Mouse (Mus musculus): Measurements from ENCODE around the gene Rell1. TPM values are rescaled to one million over a fixed set of nuclear protein-coding genes. Genes with fewer than 3 reads are reported as not detected.

Rell1 gene
- polyA plus RNA-seq, 1 experiment from 2014 or later: 5.4 TPM

- no peak overlapping the region for H3K4me2 ChIP-seq (ENCODE audit: low read length)
- no peak overlapping the region for H3K27ac ChIP-seq (replicated peaks in 1 of 2; ENCODE audit: control insufficient read depth in 1 of 2, insufficient read depth in 1 of 2, low read depth in 2 of 2, low read length in 2 of 2)
- no peaks in the 10 kb centered on the region for H3K4me1 ChIP-seq (ENCODE audit: control insufficient read depth in 2 of 2, insufficient read depth in 2 of 2, low read length in 2 of 2)
- ATAC-seq (ENCODE audit: insufficient number of reproducible peaks, insufficient read depth, low FRiP score, low read depth): no peak
- no peaks in the 10 kb centered on the region for H3K36me3 ChIP-seq (ENCODE audit: control insufficient read depth, insufficient read depth, low read length)
- no peaks in the 10 kb centered on the region for H3K27me3 ChIP-seq (ENCODE audit: control insufficient read depth, insufficient read depth, low read length)
- WGBS: 81% methylated on average over 6 of the region's 6 CpGs
- H3K4me3 ChIP-seq (ENCODE audit: control insufficient read depth in 1 of 2, insufficient read depth in 1 of 2, low read depth in 1 of 2, low read length in 2 of 2): no peak overlapping the region
- H3K9me3 ChIP-seq (ENCODE audit: control insufficient read depth, low read length): no peaks in the 10 kb centered on the region
- H3K9ac ChIP-seq (ENCODE audit: low read length): no peak overlapping the region
Measured at GRCm38 (mm10) chr5:63891912-63892311, 76.8 kb downstream of the Rell1 start.

GRCm38 (mm10) chr5:63891241-63891640 is 77.5 kb downstream of the Rell1 start:
- WGBS: 73% methylated on average over 4 of the region's 4 CpGs
- Histone ChIP-seq H3K4me3 (ENCODE audit: control insufficient read depth in 1 of 2, insufficient read depth in 1 of 2, low read depth in 1 of 2, low read length in 2 of 2) (no peak overlapping the region), H3K9ac (ENCODE audit: low read length) (no peak overlapping the region), H3K9me3 (ENCODE audit: control insufficient read depth, low read length) (no peaks in the 10 kb centered on the region), H3K4me2 (ENCODE audit: low read length) (no peak overlapping the region), H3K27me3 (ENCODE audit: control insufficient read depth, insufficient read depth, low read length) (no peaks in the 10 kb centered on the region), H3K36me3 (ENCODE audit: control insufficient read depth, insufficient read depth, low read length) (no peaks in the 10 kb centered on the region), H3K27ac (replicated peaks in 1 of 2; ENCODE audit: control insufficient read depth in 1 of 2, insufficient read depth in 1 of 2, low read depth in 2 of 2, low read length in 2 of 2) (no peak overlapping the region), H3K4me1 (ENCODE audit: control insufficient read depth in 2 of 2, insufficient read depth in 2 of 2, low read length in 2 of 2) (no peaks in the 10 kb centered on the region)
- ATAC-seq (ENCODE audit: insufficient number of reproducible peaks, insufficient read depth, low FRiP score, low read depth): no peak

- WGBS: 94% methylated on average over 4 of the region's 4 CpGs
- Histone ChIP-seq H3K9me3 (ENCODE audit: control insufficient read depth, low read length) (no peaks in the 10 kb centered on the region), H3K36me3 (ENCODE audit: control insufficient read depth, insufficient read depth, low read length) (no peaks in the 10 kb centered on the region), H3K27ac (replicated peaks in 1 of 2; ENCODE audit: control insufficient read depth in 1 of 2, insufficient read depth in 1 of 2, low read depth in 2 of 2, low read length in 2 of 2) (no peak overlapping the region), H3K4me3 (ENCODE audit: control insufficient read depth in 1 of 2, insufficient read depth in 1 of 2, low read depth in 1 of 2, low read length in 2 of 2) (no peak overlapping the region), H3K27me3 (ENCODE audit: control insufficient read depth, insufficient read depth, low read length) (no peaks in the 10 kb centered on the region), H3K4me2 (ENCODE audit: low read length) (no peak overlapping the region), H3K9ac (ENCODE audit: low read length) (no peak overlapping the region), H3K4me1 (ENCODE audit: control insufficient read depth in 2 of 2, insufficient read depth in 2 of 2, low read length in 2 of 2) (no peaks in the 10 kb centered on the region)
- ATAC-seq (ENCODE audit: insufficient number of reproducible peaks, insufficient read depth, low FRiP score, low read depth): no peak
Measured at GRCm38 (mm10) chr5:63887111-63887510, 81.6 kb downstream of the Rell1 start.

- Histone ChIP-seq H3K9ac (ENCODE audit: low read length) (no peak overlapping the region), H3K36me3 (ENCODE audit: control insufficient read depth, insufficient read depth, low read length) (no peaks in the 10 kb centered on the region), H3K27me3 (ENCODE audit: control insufficient read depth, insufficient read depth, low read length) (no peaks in the 10 kb centered on the region), H3K4me3 (ENCODE audit: control insufficient read depth in 1 of 2, insufficient read depth in 1 of 2, low read depth in 1 of 2, low read length in 2 of 2) (no peak overlapping the region), H3K9me3 (ENCODE audit: control insufficient read depth, low read length) (no peaks in the 10 kb centered on the region), H3K27ac (replicated peaks in 1 of 2; ENCODE audit: control insufficient read depth in 1 of 2, insufficient read depth in 1 of 2, low read depth in 2 of 2, low read length in 2 of 2) (no peak overlapping the region), H3K4me1 (ENCODE audit: control insufficient read depth in 2 of 2, insufficient read depth in 2 of 2, low read length in 2 of 2) (no peaks in the 10 kb centered on the region), H3K4me2 (ENCODE audit: low read length) (no peak overlapping the region)
- 37% methylated on average over 6 of the region's 6 CpGs for WGBS
- ATAC-seq (ENCODE audit: insufficient number of reproducible peaks, insufficient read depth, low FRiP score, low read depth): no peak
Measured at GRCm38 (mm10) chr5:63886709-63887108, 82.0 kb downstream of the Rell1 start.

GRCm38 (mm10) chr5:63886292-63886691 is 82.4 kb downstream of the Rell1 start:
- WGBS: 80% methylated on average over 5 of the region's 5 CpGs
- H3K4me2 ChIP-seq (ENCODE audit: low read length): no peak overlapping the region
- no peaks in the 10 kb centered on the region for H3K4me1 ChIP-seq (ENCODE audit: control insufficient read depth in 2 of 2, insufficient read depth in 2 of 2, low read length in 2 of 2)
- H3K9ac ChIP-seq (ENCODE audit: low read length): no peak overlapping the region
- H3K27me3 ChIP-seq (ENCODE audit: control insufficient read depth, insufficient read depth, low read length): no peaks in the 10 kb centered on the region
- no peak for ATAC-seq (ENCODE audit: insufficient number of reproducible peaks, insufficient read depth, low FRiP score, low read depth)
- H3K36me3 ChIP-seq (ENCODE audit: control insufficient read depth, insufficient read depth, low read length): no peaks in the 10 kb centered on the region
- H3K9me3 ChIP-seq (ENCODE audit: control insufficient read depth, low read length): no peaks in the 10 kb centered on the region
- no peak overlapping the region for H3K27ac ChIP-seq (replicated peaks in 1 of 2; ENCODE audit: control insufficient read depth in 1 of 2, insufficient read depth in 1 of 2, low read depth in 2 of 2, low read length in 2 of 2)
- no peak overlapping the region for H3K4me3 ChIP-seq (ENCODE audit: control insufficient read depth in 1 of 2, insufficient read depth in 1 of 2, low read depth in 1 of 2, low read length in 2 of 2)

GRCm38 (mm10) chr5:63879026-63879425 is 89.7 kb downstream of the Rell1 start:
- ATAC-seq (ENCODE audit: insufficient number of reproducible peaks, insufficient read depth, low FRiP score, low read depth): no peak
- no peak overlapping the region for H3K27ac ChIP-seq (replicated peaks in 1 of 2; ENCODE audit: control insufficient read depth in 1 of 2, insufficient read depth in 1 of 2, low read depth in 2 of 2, low read length in 2 of 2)
- H3K4me3 ChIP-seq (ENCODE audit: control insufficient read depth in 1 of 2, insufficient read depth in 1 of 2, low read depth in 1 of 2, low read length in 2 of 2): no peak overlapping the region
- 69% methylated on average over 10 of the region's 10 CpGs for WGBS
- H3K9me3 ChIP-seq (ENCODE audit: control insufficient read depth, low read length): no peaks in the 10 kb centered on the region
- H3K4me2 ChIP-seq (ENCODE audit: low read length): no peak overlapping the region
- no peaks in the 10 kb centered on the region for H3K27me3 ChIP-seq (ENCODE audit: control insufficient read depth, insufficient read depth, low read length)
- peaks cover 0 to 2% of the 10 kb centered on the region in 2 experiments; a peak in 1 of 4 replicates for H3K4me1 ChIP-seq (ENCODE audit: control insufficient read depth in 2 of 2, insufficient read depth in 2 of 2, low read length in 2 of 2)
- no peak overlapping the region for H3K9ac ChIP-seq (ENCODE audit: low read length)
- H3K36me3 ChIP-seq (ENCODE audit: control insufficient read depth, insufficient read depth, low read length): no peaks in the 10 kb centered on the region

GRCm38 (mm10) chr5:63876081-63876480 is 92.6 kb downstream of the Rell1 start:
- Histone ChIP-seq H3K9me3 (ENCODE audit: control insufficient read depth, low read length) (no peaks in the 10 kb centered on the region), H3K27me3 (ENCODE audit: control insufficient read depth, insufficient read depth, low read length) (no peaks in the 10 kb centered on the region), H3K4me2 (ENCODE audit: low read length) (no peak overlapping the region), H3K27ac (replicated peaks in 1 of 2; ENCODE audit: control insufficient read depth in 1 of 2, insufficient read depth in 1 of 2, low read depth in 2 of 2, low read length in 2 of 2) (no peak overlapping the region), H3K4me3 (ENCODE audit: control insufficient read depth in 1 of 2, insufficient read depth in 1 of 2, low read depth in 1 of 2, low read length in 2 of 2) (no peak overlapping the region), H3K36me3 (ENCODE audit: control insufficient read depth, insufficient read depth, low read length) (no peaks in the 10 kb centered on the region), H3K9ac (ENCODE audit: low read length) (no peak overlapping the region), H3K4me1 (ENCODE audit: control insufficient read depth in 2 of 2, insufficient read depth in 2 of 2, low read length in 2 of 2) (peaks cover 0 to 5% of the 10 kb centered on the region in 2 experiments; a peak in 1 of 4 replicates)
- WGBS: 85% methylated on average over 4 of the region's 4 CpGs
- ATAC-seq (ENCODE audit: insufficient number of reproducible peaks, insufficient read depth, low FRiP score, low read depth): no peak

- Histone ChIP-seq H3K4me2 (ENCODE audit: low read length) (no peak overlapping the region), H3K9me3 (ENCODE audit: control insufficient read depth, low read length) (no peaks in the 10 kb centered on the region), H3K27me3 (ENCODE audit: control insufficient read depth, insufficient read depth, low read length) (no peaks in the 10 kb centered on the region), H3K9ac (ENCODE audit: low read length) (no peak overlapping the region), H3K27ac (replicated peaks in 1 of 2; ENCODE audit: control insufficient read depth in 1 of 2, insufficient read depth in 1 of 2, low read depth in 2 of 2, low read length in 2 of 2) (no peak overlapping the region), H3K4me1 (ENCODE audit: control insufficient read depth in 2 of 2, insufficient read depth in 2 of 2, low read length in 2 of 2) (peaks cover 0 to 5% of the 10 kb centered on the region in 2 experiments; a peak in 1 of 4 replicates), H3K4me3 (ENCODE audit: control insufficient read depth in 1 of 2, insufficient read depth in 1 of 2, low read depth in 1 of 2, low read length in 2 of 2) (no peak overlapping the region), H3K36me3 (ENCODE audit: control insufficient read depth, insufficient read depth, low read length) (no peaks in the 10 kb centered on the region)
- no peak for ATAC-seq (ENCODE audit: insufficient number of reproducible peaks, insufficient read depth, low FRiP score, low read depth)
- 63% methylated on average over 16 of the region's 16 CpGs for WGBS
Measured at GRCm38 (mm10) chr5:63874880-63875279, 93.8 kb downstream of the Rell1 start.

Measured in heart, embryonic 14.5 days (tissue).